ENCODE assay signal across 26 mouse cellular contexts in genomic region chr11:99096996-99097774, GRCm38 (mm10). TPM values are rescaled to one million over a fixed set of nuclear protein-coding genes. Genes with fewer than 3 reads are reported as not detected.
DNase-seq lines count a peak whose midpoint lies in the region; ATAC-seq and TF ChIP-seq lines count a peak whose summit lies in the region.
"Had no signal": no experiment of that assay in that cellular context is flagged by ENCODE, and none has a peak within 500 bp of the region (broad histone marks: within the 10 kb centered on the region; RNA-seq: fewer than 3 reads in every experiment).

No protein-coding gene starts in this region.

- peak; percentile 59; the same call in 1 of the 2 replicates for ATAC-seq in forebrain, postnatal 0 days
- no peak for ATAC-seq in midbrain, postnatal 0 days (ENCODE audit: low FRiP score)
- ATAC-seq: CD4-positive, CD25-positive, alpha-beta regulatory T cell, adult 4 months; inflammation-experienced regulatory T-cells, adult 6 months had no signal

- no peaks in the 10 kb centered on the region for H3K27me3 ChIP-seq in forebrain, postnatal 0 days (ENCODE audit: insufficient read depth, low read length)
- no peaks in the 10 kb centered on the region for H3K27me3 ChIP-seq in forebrain, embryonic 10.5 days (ENCODE audit: poor library complexity, severe bottlenecking)
- H3K27me3 ChIP-seq in midbrain, postnatal 0 days (ENCODE audit: insufficient read depth, low read length), result no peaks in the 10 kb centered on the region
- H3K27me3 ChIP-seq in midbrain, embryonic 10.5 days (ENCODE audit: low read depth, poor library complexity, severe bottlenecking), result no peaks in the 10 kb centered on the region
- H3K27me3 ChIP-seq in limb, embryonic 10.5 days (ENCODE audit: low read depth, poor library complexity, severe bottlenecking), result no peaks in the 10 kb centered on the region
- H3K27me3 ChIP-seq: heart, embryonic 13.5 days; hindbrain, embryonic 12.5 days; stomach, embryonic 15.5 days had no signal

- H3K4me2 ChIP-seq in forebrain, postnatal 0 days (ENCODE audit: low read depth), result no peak overlapping the region
- H3K4me2 ChIP-seq in midbrain, postnatal 0 days (ENCODE audit: low read depth, low read length, poor library complexity, severe bottlenecking), result no peak overlapping the region
- H3K4me2 ChIP-seq: heart, embryonic 13.5 days; hindbrain, embryonic 12.5 days; lung, embryonic 14.5 days; stomach, embryonic 15.5 days had no signal

- no peak overlapping the region for H3K9ac ChIP-seq in forebrain, postnatal 0 days
- H3K9ac ChIP-seq in midbrain, postnatal 0 days (replicated peaks; ENCODE audit: low read length, poor library complexity, severe bottlenecking), result no peak overlapping the region
- H3K9ac ChIP-seq: heart, embryonic 13.5 days; hindbrain, embryonic 12.5 days; liver, embryonic 14.5 days; lung, embryonic 14.5 days; stomach, embryonic 15.5 days had no signal

- TF ChIP-seq CTCF in forebrain, postnatal 0 days (IDR thresholded peaks at IDR 0.05; ENCODE audit: low read depth), result no peak
- TF ChIP-seq CTCF in midbrain, postnatal 0 days (IDR thresholded peaks at IDR 0.05), result no peak

- no peaks in the 10 kb centered on the region for H3K9me3 ChIP-seq in forebrain, postnatal 0 days (ENCODE audit: low read length)
- 0 out of 2 replicates have a peak, but pooled peaks cover 5% of the 10 kb centered on the region for H3K9me3 ChIP-seq in forebrain, embryonic 10.5 days
- H3K9me3 ChIP-seq in midbrain, postnatal 0 days (ENCODE audit: low read length), result no peaks in the 10 kb centered on the region
- H3K9me3 ChIP-seq in midbrain, embryonic 10.5 days (replicated peaks), result no peaks in the 10 kb centered on the region
- 0 out of 2 replicates have a peak, but pooled peaks cover 3% of the 10 kb centered on the region for H3K9me3 ChIP-seq in limb, embryonic 10.5 days (replicated peaks)
- H3K9me3 ChIP-seq: heart, embryonic 13.5 days; hindbrain, embryonic 12.5 days; stomach, embryonic 15.5 days had no signal

- DNase-seq in forebrain, postnatal 0 days, result peak; percentile 40
- no peak for DNase-seq in forebrain, embryonic 10.5 days (ENCODE audit: extremely low spot score, low spot score)
- DNase-seq in midbrain, postnatal 0 days (ENCODE audit: low spot score), result peak; percentile 8
- DNase-seq in midbrain, embryonic 10.5 days (ENCODE audit: low spot score), result no peak
- DNase-seq in limb, embryonic 10.5 days (ENCODE audit: low spot score), result no peak
- DNase-seq in telencephalon, adult 2 months (ENCODE audit: low read depth, low spot score), result peak; percentile 36
- DNase-seq in thymus, postnatal 0 days (ENCODE audit: low spot score), result no peak
- DNase-seq in cerebellum, postnatal 14 days, result no peak
- DNase-seq: adrenal gland, postnatal 25 days; cerebellum, adult 11-12 months; cerebellum, postnatal 10 days; gastrocnemius, postnatal 36 days; heart, adult 2 months; kidney, adult 2 months; left cerebral cortex, postnatal 4 days; lung, embryonic 14.5 days; thymus, adult 18-20 months had no signal

- no peaks in the 10 kb centered on the region for H3K36me3 ChIP-seq in forebrain, postnatal 0 days (ENCODE audit: insufficient read depth)
- no peaks in the 10 kb centered on the region for H3K36me3 ChIP-seq in forebrain, embryonic 10.5 days (replicated peaks)
- no peaks in the 10 kb centered on the region for H3K36me3 ChIP-seq in midbrain, postnatal 0 days (ENCODE audit: insufficient read depth, low read length)
- no peaks in the 10 kb centered on the region for H3K36me3 ChIP-seq in midbrain, embryonic 10.5 days
- peaks cover 3% of the 10 kb centered on the region; the same call in 1 of the 2 replicates for H3K36me3 ChIP-seq in limb, embryonic 10.5 days
- H3K36me3 ChIP-seq: heart, embryonic 13.5 days; hindbrain, embryonic 12.5 days; stomach, embryonic 15.5 days had no signal

- no peak overlapping the region; the same call in 1 of the 2 replicates for H3K27ac ChIP-seq in forebrain, postnatal 0 days (ENCODE audit: low read depth, low read length)
- no peak overlapping the region for H3K27ac ChIP-seq in forebrain, embryonic 10.5 days
- H3K27ac ChIP-seq in midbrain, postnatal 0 days (ENCODE audit: low read depth, low read length), result no peak overlapping the region
- H3K27ac ChIP-seq in midbrain, embryonic 10.5 days (replicated peaks), result no peak overlapping the region
- peak overlapping the region; percentile 89 for H3K27ac ChIP-seq in limb, embryonic 10.5 days
- H3K27ac ChIP-seq: heart, adult 2 months; hindbrain, embryonic 12.5 days; kidney, postnatal 0 days; left cerebral cortex, adult 2 months; liver, embryonic 14.5 days; stomach, embryonic 15.5 days had no signal

- H3K4me3 ChIP-seq in forebrain, postnatal 0 days (ENCODE audit: low read depth, low read length), result no peak overlapping the region
- H3K4me3 ChIP-seq in forebrain, embryonic 10.5 days, result no peak overlapping the region
- H3K4me3 ChIP-seq in midbrain, postnatal 0 days (ENCODE audit: low read depth, low read length), result no peak overlapping the region
- no peak overlapping the region for H3K4me3 ChIP-seq in midbrain, embryonic 10.5 days
- H3K4me3 ChIP-seq in limb, embryonic 10.5 days, result no peak overlapping the region
- H3K4me3 ChIP-seq: heart, adult 2 months; heart, embryonic 13.5 days; hindbrain, embryonic 12.5 days; left cerebral cortex, adult 2 months; stomach, embryonic 15.5 days had no signal

- H3K4me1 ChIP-seq in forebrain, postnatal 0 days (ENCODE audit: insufficient read depth), result no peaks in the 10 kb centered on the region
- peaks cover 11% of the 10 kb centered on the region for H3K4me1 ChIP-seq in forebrain, embryonic 10.5 days
- H3K4me1 ChIP-seq in midbrain, postnatal 0 days (ENCODE audit: insufficient read depth, low read length), result no peaks in the 10 kb centered on the region
- H3K4me1 ChIP-seq in midbrain, embryonic 10.5 days, result peaks cover 8% of the 10 kb centered on the region; the same call in 1 of the 2 replicates
- peaks cover 72% of the 10 kb centered on the region for H3K4me1 ChIP-seq in limb, embryonic 10.5 days
- H3K4me1 ChIP-seq: hindbrain, embryonic 12.5 days had no signal

- WGBS in forebrain, postnatal 0 days, result 58% methylated on average over 8 of the region's 8 CpGs
- 87% methylated on average over 8 of the region's 8 CpGs for WGBS in forebrain, embryonic 10.5 days
- 59% methylated on average over 8 of the region's 8 CpGs for WGBS in midbrain, postnatal 0 days
- WGBS in midbrain, embryonic 10.5 days, result 89% methylated on average over 8 of the region's 8 CpGs
- WGBS in limb, embryonic 10.5 days, result 48% methylated on average over 8 of the region's 8 CpGs

RNA-seq across cellular contexts. Expression of gene Tns4, which starts 8.1 kb away (rescaled TPM):
- total RNA-seq in forebrain, postnatal 0 days (2014; rRNA removed), result 0.48 TPM in 1 of 2 replicates, not detected in the other
- 0.29 TPM in 1 of 2 replicates, not detected in the other for polyA plus RNA-seq in forebrain, postnatal 0 days (2015; fragmentation: Nextera tagmentation; extraction: Ambion mirVana)
- polyA plus RNA-seq in forebrain, embryonic 10.5 days (2016; fragmentation: Nextera tagmentation; extraction: Ambion mirVana), result 0.49 and 0.81 TPM in 2 replicates
- total RNA-seq in midbrain, postnatal 0 days (2014; rRNA removed), result 0.38 TPM in 2 replicates
- polyA plus RNA-seq in midbrain, postnatal 0 days (2015; fragmentation: Nextera tagmentation; extraction: Ambion mirVana), result 0.17 and 0.26 TPM in 2 replicates
- 0.55 and 0.84 TPM in 2 replicates for polyA plus RNA-seq in midbrain, embryonic 10.5 days (2016; fragmentation: Nextera tagmentation; extraction: Ambion mirVana)
- polyA plus RNA-seq in limb, embryonic 10.5 days (2016; fragmentation: Nextera tagmentation; extraction: Ambion mirVana), result 0.74 and 1.4 TPM in 2 replicates
- 1.4 and 1.7 TPM in 2 replicates for polyA plus RNA-seq in thymus, postnatal 0 days (2015; fragmentation: Nextera tagmentation; extraction: Ambion mirVana)
- total RNA-seq: gastrocnemius, postnatal 36 days; left cerebral cortex, postnatal 4 days had no signal

RNA-seq across cellular contexts. Expression of gene Igfbp4, which starts 56.1 kb away (rescaled TPM):
- total RNA-seq in forebrain, postnatal 0 days (2014; rRNA removed), result 99.0 and 102 TPM in 2 replicates
- polyA plus RNA-seq in forebrain, postnatal 0 days (2015; fragmentation: Nextera tagmentation; extraction: Ambion mirVana), result 128 and 142 TPM in 2 replicates
- polyA plus RNA-seq in forebrain, embryonic 10.5 days (2016; fragmentation: Nextera tagmentation; extraction: Ambion mirVana), result 364 and 368 TPM in 2 replicates
- total RNA-seq in midbrain, postnatal 0 days (2014; rRNA removed), result 78.8 and 96.7 TPM in 2 replicates
- 92.4 and 104 TPM in 2 replicates for polyA plus RNA-seq in midbrain, postnatal 0 days (2015; fragmentation: Nextera tagmentation; extraction: Ambion mirVana)
- polyA plus RNA-seq in midbrain, embryonic 10.5 days (2016; fragmentation: Nextera tagmentation; extraction: Ambion mirVana), result 290 and 322 TPM in 2 replicates
- 899 and 1,008 TPM in 2 replicates for polyA plus RNA-seq in limb, embryonic 10.5 days (2016; fragmentation: Nextera tagmentation; extraction: Ambion mirVana)
- 85.0 and 98.4 TPM in 2 replicates for polyA plus RNA-seq in thymus, postnatal 0 days (2015; fragmentation: Nextera tagmentation; extraction: Ambion mirVana)

RNA-seq across cellular contexts. Expression of gene Ccr7, which starts 57.7 kb away (rescaled TPM):
- 0.38 TPM in 1 of 2 replicates, not detected in the other for total RNA-seq in forebrain, postnatal 0 days (2014; rRNA removed)
- polyA plus RNA-seq in forebrain, postnatal 0 days (2015; fragmentation: Nextera tagmentation; extraction: Ambion mirVana), result 0.06 and 0.17 TPM in 2 replicates
- polyA plus RNA-seq in forebrain, embryonic 10.5 days (2016; fragmentation: Nextera tagmentation; extraction: Ambion mirVana), result 0.25 and 0.30 TPM in 2 replicates
- not detected in 2 replicates for total RNA-seq in midbrain, postnatal 0 days (2014; rRNA removed)
- not detected in 2 replicates for polyA plus RNA-seq in midbrain, postnatal 0 days (2015; fragmentation: Nextera tagmentation; extraction: Ambion mirVana)
- polyA plus RNA-seq in midbrain, embryonic 10.5 days (2016; fragmentation: Nextera tagmentation; extraction: Ambion mirVana), result 0.14 TPM in 1 of 2 replicates, not detected in the other
- polyA plus RNA-seq in limb, embryonic 10.5 days (2016; fragmentation: Nextera tagmentation; extraction: Ambion mirVana), result 0.82 and 1.3 TPM in 2 replicates
- 36.2 and 37.4 TPM in 2 replicates for polyA plus RNA-seq in thymus, postnatal 0 days (2015; fragmentation: Nextera tagmentation; extraction: Ambion mirVana)
- total RNA-seq: gastrocnemius, adult 18-20 months; gastrocnemius, postnatal 36 days; left cerebral cortex, adult 2 months; left cerebral cortex, postnatal 4 days had no signal

Comparison
In these comparisons a context has a peak if more than half of its experiments do, and no peak if none do; other contexts are left out.
1. DNase-seq: peak in forebrain, postnatal 0 days (single experiment), midbrain, postnatal 0 days (single experiment) and telencephalon, adult 2 months (single experiment); none in forebrain, embryonic 10.5 days (single experiment), midbrain, embryonic 10.5 days (single experiment), limb, embryonic 10.5 days (single experiment), thymus, postnatal 0 days (single experiment) and cerebellum, postnatal 14 days (0 of 2).
2. RNA of gene Ccr7, which starts 57.7 kb away (polyA plus RNA-seq): 36.2 to 37.4 TPM in thymus, postnatal 0 days; 0.82 to 1.3 TPM in limb, embryonic 10.5 days, 0.25 to 0.30 TPM in forebrain, embryonic 10.5 days, 0.06 to 0.17 TPM in forebrain, postnatal 0 days, 0.14 TPM in midbrain, embryonic 10.5 days and not detected in midbrain, postnatal 0 days; every median in the first group is over 10 times any median in the second.